Mouse (Mus musculus): ENCODE results near the gene Fcor. TPM values are rescaled to one million over a fixed set of nuclear protein-coding genes. Genes with fewer than 3 reads are reported as not detected.
A peak's percentile ranks its signal among the peaks of the same experiment; 100 is the strongest.

Gene Fcor
- polyA plus RNA-seq (2014; fragmentation: Nextera tagmentation; extraction: Ambion mirVana) = 7.9 and 11.3 TPM in 2 replicates

- peak within 1 kb of the TSS; percentile 9; the same call in 1 of the 2 replicates for H3K27ac ChIP-seq (ENCODE audit: low read depth, low read length)
- DNase-seq (ENCODE audit: low spot score) (peak; percentile 88), ATAC-seq (ENCODE audit: insufficient read depth, low FRiP score, low TSS enrichment) (peak; percentile 78)
- peak within 1 kb of the TSS; percentile 37 for H3K4me3 ChIP-seq (ENCODE audit: low read depth, low read length)
- H3K36me3 ChIP-seq (ENCODE audit: control insufficient read depth, insufficient read depth, low read length) = no peaks in the 10 kb centered on the region
- H3K9me3 ChIP-seq (ENCODE audit: control insufficient read depth, low read length) = no peaks in the 10 kb centered on the region
- H3K27me3 ChIP-seq (ENCODE audit: control insufficient read depth, insufficient read depth, low read length) = no peaks in the 10 kb centered on the region
- WGBS = under 1% methylated on average over 23 of the region's 23 CpGs
- H3K4me1 ChIP-seq (ENCODE audit: control insufficient read depth, insufficient read depth, low read length) = no peaks in the 10 kb centered on the region
- H3K4me2 ChIP-seq (ENCODE audit: low read depth) = peak within 1 kb of the TSS; percentile 52
- H3K9ac ChIP-seq (ENCODE audit: low read length) = peak within 1 kb of the TSS; percentile 32
Observed at GRCm38 (mm10) chr8:3671980-3672491, at the start of gene Fcor. TSS of gene Fcor (minus strand) at chr8:3672362.

DNA sequence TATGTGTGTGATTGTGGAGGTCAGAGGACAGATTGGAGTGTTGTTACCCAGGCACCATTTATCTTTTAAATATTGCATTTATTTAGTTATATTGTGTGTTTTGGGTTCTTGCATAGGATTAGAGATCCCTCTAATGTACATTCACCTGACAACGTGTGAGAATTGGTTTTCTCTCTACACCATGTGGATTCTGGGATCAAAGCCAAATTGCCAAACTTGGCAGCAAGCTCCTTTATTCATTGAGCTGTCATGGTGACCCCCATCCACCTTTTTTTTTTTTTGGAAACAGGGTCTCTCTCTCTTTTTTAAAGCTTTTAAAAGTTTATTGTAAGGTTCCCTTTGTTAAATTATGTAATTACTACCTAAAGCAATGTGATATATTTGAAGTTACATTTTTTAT is 48.9 kb upstream of the Fcor start:
- no peaks in the 10 kb centered on the region for H3K27me3 ChIP-seq (ENCODE audit: control insufficient read depth, insufficient read depth, low read length)
- 41% methylated on average over 1 of the region's 1 CpGs for WGBS
- no peaks in the 10 kb centered on the region for H3K4me1 ChIP-seq (ENCODE audit: control insufficient read depth, insufficient read depth, low read length)
- H3K36me3 ChIP-seq (ENCODE audit: control insufficient read depth, insufficient read depth, low read length) = no peaks in the 10 kb centered on the region
- no peaks in the 10 kb centered on the region for H3K9me3 ChIP-seq (ENCODE audit: control insufficient read depth, low read length)
- DNase-seq (ENCODE audit: low spot score) = no peak
- no peak for ATAC-seq (ENCODE audit: insufficient read depth, low FRiP score, low TSS enrichment)
- no peak overlapping the region for H3K9ac ChIP-seq (ENCODE audit: low read length)
- no peak overlapping the region for H3K4me2 ChIP-seq (ENCODE audit: low read depth)
- H3K4me3 ChIP-seq (ENCODE audit: low read depth, low read length) = no peak overlapping the region
- H3K27ac ChIP-seq (ENCODE audit: low read depth, low read length) = no peak overlapping the region

GRCm38 (mm10) chr8:3720551-3720950 is 48.4 kb upstream of the Fcor start, which contains the start of gene Clec4g:
TSS of gene Clec4g (minus strand) at chr8:3720651.
- ATAC-seq (ENCODE audit: insufficient read depth, low FRiP score, low TSS enrichment) = no peak
- no peak within 1 kb of the TSS for H3K4me2 ChIP-seq (ENCODE audit: low read depth)
- no peaks in the 10 kb centered on the region for H3K9me3 ChIP-seq (ENCODE audit: control insufficient read depth, low read length)
- no peaks in the 10 kb centered on the region for H3K36me3 ChIP-seq (ENCODE audit: control insufficient read depth, insufficient read depth, low read length)
- no peaks in the 10 kb centered on the region for H3K4me1 ChIP-seq (ENCODE audit: control insufficient read depth, insufficient read depth, low read length)
- no peak within 1 kb of the TSS for H3K9ac ChIP-seq (ENCODE audit: low read length)
- 78% methylated on average over 5 of the region's 5 CpGs for WGBS
- no peak within 1 kb of the TSS for H3K4me3 ChIP-seq (ENCODE audit: low read depth, low read length)
- H3K27ac ChIP-seq (ENCODE audit: low read depth, low read length) = no peak within 1 kb of the TSS
- no peaks in the 10 kb centered on the region for H3K27me3 ChIP-seq (ENCODE audit: control insufficient read depth, insufficient read depth, low read length)
- no peak for DNase-seq (ENCODE audit: low spot score)

- H3K4me1 ChIP-seq (ENCODE audit: control insufficient read depth, insufficient read depth, low read length) = no peaks in the 10 kb centered on the region
- no peak overlapping the region for H3K4me3 ChIP-seq (ENCODE audit: low read depth, low read length)
- no peaks in the 10 kb centered on the region for H3K9me3 ChIP-seq (ENCODE audit: control insufficient read depth, low read length)
- no peaks in the 10 kb centered on the region for H3K27me3 ChIP-seq (ENCODE audit: control insufficient read depth, insufficient read depth, low read length)
- DNase-seq (ENCODE audit: low spot score) (peak; percentile 67), ATAC-seq (ENCODE audit: insufficient read depth, low FRiP score, low TSS enrichment) (peak; percentile 61; the same call in 1 of the 2 replicates)
- no peak overlapping the region for H3K27ac ChIP-seq (ENCODE audit: low read depth, low read length)
- H3K9ac ChIP-seq (ENCODE audit: low read length) = no peak overlapping the region
- H3K4me2 ChIP-seq (ENCODE audit: low read depth) = no peak overlapping the region
- no peaks in the 10 kb centered on the region for H3K36me3 ChIP-seq (ENCODE audit: control insufficient read depth, insufficient read depth, low read length)
- WGBS = 16% methylated on average over 14 of the region's 14 CpGs
Observed at GRCm38 (mm10) chr8:3718559-3718958, 46.4 kb upstream of the Fcor start.

GRCm38 (mm10) chr8:3717321-3717954 is 45.3 kb upstream of the Fcor start:
- WGBS = 88% methylated on average over 12 of the region's 12 CpGs
- Histone ChIP-seq H3K9ac (ENCODE audit: low read length) (no peak overlapping the region), H3K4me2 (ENCODE audit: low read depth) (no peak overlapping the region), H3K27me3 (ENCODE audit: control insufficient read depth, insufficient read depth, low read length) (no peaks in the 10 kb centered on the region), H3K9me3 (ENCODE audit: control insufficient read depth, low read length) (no peaks in the 10 kb centered on the region), H3K4me1 (ENCODE audit: control insufficient read depth, insufficient read depth, low read length) (no peaks in the 10 kb centered on the region), H3K36me3 (ENCODE audit: control insufficient read depth, insufficient read depth, low read length) (no peaks in the 10 kb centered on the region), H3K4me3 (ENCODE audit: low read depth, low read length) (no peak overlapping the region), H3K27ac (ENCODE audit: low read depth, low read length) (no peak overlapping the region)
- DNase-seq (ENCODE audit: low spot score) (no peak), ATAC-seq (ENCODE audit: insufficient read depth, low FRiP score, low TSS enrichment) (no peak)

DNA sequence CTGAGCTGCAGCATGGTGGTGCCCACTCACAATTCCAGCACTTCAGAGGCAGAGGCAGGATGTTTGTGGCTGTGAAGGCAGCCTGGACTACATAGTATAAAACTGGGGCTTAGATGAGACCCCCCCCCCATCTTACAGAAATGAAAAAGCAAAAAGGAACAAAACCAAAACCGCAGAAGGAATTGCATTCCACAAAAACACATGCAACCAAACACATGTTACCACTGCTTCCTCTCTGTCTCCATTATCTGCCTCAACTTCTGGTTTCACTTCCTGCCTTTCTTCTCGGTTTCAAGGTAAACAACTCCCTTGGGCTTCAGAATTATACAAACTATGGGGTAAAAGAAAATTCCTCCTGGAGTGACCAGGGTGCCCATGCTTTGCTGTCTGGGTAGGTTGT is 39.5 kb upstream of the Fcor start:
- DNase-seq (ENCODE audit: low spot score) (no peak), ATAC-seq (ENCODE audit: insufficient read depth, low FRiP score, low TSS enrichment) (no peak)
- WGBS = 64% methylated on average over 2 of the region's 2 CpGs

GRCm38 (mm10) chr8:3710312-3710711 is 38.1 kb upstream of the Fcor start:
- Histone ChIP-seq H3K9ac (ENCODE audit: low read length) (no peak overlapping the region), H3K4me2 (ENCODE audit: low read depth) (no peak overlapping the region), H3K27me3 (ENCODE audit: control insufficient read depth, insufficient read depth, low read length) (no peaks in the 10 kb centered on the region), H3K9me3 (ENCODE audit: control insufficient read depth, low read length) (no peaks in the 10 kb centered on the region), H3K27ac (ENCODE audit: low read depth, low read length) (no peak overlapping the region), H3K36me3 (ENCODE audit: control insufficient read depth, insufficient read depth, low read length) (no peaks in the 10 kb centered on the region), H3K4me3 (ENCODE audit: low read depth, low read length) (no peak overlapping the region), H3K4me1 (ENCODE audit: control insufficient read depth, insufficient read depth, low read length) (no peaks in the 10 kb centered on the region)
- 81% methylated on average over 3 of the region's 3 CpGs for WGBS
- no peak for DNase-seq (ENCODE audit: low spot score)
- ATAC-seq (ENCODE audit: insufficient read depth, low FRiP score, low TSS enrichment) = no peak

More for the DNA sequence above, 39.5 kb upstream of the Fcor start:
- Histone ChIP-seq H3K36me3 (ENCODE audit: control insufficient read depth, insufficient read depth, low read length) (no peaks in the 10 kb centered on the region), H3K4me3 (ENCODE audit: low read depth, low read length) (no peak overlapping the region), H3K9ac (ENCODE audit: low read length) (no peak overlapping the region), H3K4me1 (ENCODE audit: control insufficient read depth, insufficient read depth, low read length) (no peaks in the 10 kb centered on the region), H3K27ac (ENCODE audit: low read depth, low read length) (no peak overlapping the region), H3K4me2 (ENCODE audit: low read depth) (no peak overlapping the region), H3K27me3 (ENCODE audit: control insufficient read depth, insufficient read depth, low read length) (no peaks in the 10 kb centered on the region), H3K9me3 (ENCODE audit: control insufficient read depth, low read length) (no peaks in the 10 kb centered on the region)

DNA sequence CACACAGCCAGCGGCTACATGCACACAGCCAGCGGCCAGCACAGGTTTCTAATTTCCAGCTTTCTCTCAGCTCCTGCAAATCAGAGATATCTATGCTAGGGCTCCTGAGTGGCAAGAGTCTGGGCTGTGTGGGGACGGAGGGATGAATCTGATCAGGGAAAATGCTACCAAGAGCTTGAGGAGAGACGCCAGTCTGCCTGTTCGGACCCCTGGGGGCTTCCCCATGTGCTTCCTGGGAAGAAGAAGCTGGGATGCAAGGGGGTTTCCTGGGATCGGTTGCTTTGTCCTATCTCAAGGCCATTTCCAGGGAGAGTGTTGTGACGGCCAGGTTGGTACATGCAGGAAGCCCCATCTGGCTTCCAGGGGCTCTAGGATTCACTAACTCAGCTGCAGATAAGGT is 35.4 kb upstream of the Fcor start:
- no peak overlapping the region for H3K4me2 ChIP-seq (ENCODE audit: low read depth)
- H3K9ac ChIP-seq (ENCODE audit: low read length) = no peak overlapping the region
- no peak overlapping the region for H3K27ac ChIP-seq (ENCODE audit: low read depth, low read length)
- H3K4me3 ChIP-seq (ENCODE audit: low read depth, low read length) = no peak overlapping the region
- ATAC-seq (ENCODE audit: insufficient read depth, low FRiP score, low TSS enrichment) = no peak
- no peaks in the 10 kb centered on the region for H3K4me1 ChIP-seq (ENCODE audit: control insufficient read depth, insufficient read depth, low read length)
- no peak for DNase-seq (ENCODE audit: low spot score)
- H3K27me3 ChIP-seq (ENCODE audit: control insufficient read depth, insufficient read depth, low read length) = no peaks in the 10 kb centered on the region
- H3K36me3 ChIP-seq (ENCODE audit: control insufficient read depth, insufficient read depth, low read length) = no peaks in the 10 kb centered on the region
- no peaks in the 10 kb centered on the region for H3K9me3 ChIP-seq (ENCODE audit: control insufficient read depth, low read length)
- 69% methylated on average over 7 of the region's 7 CpGs for WGBS

- Histone ChIP-seq H3K36me3 (ENCODE audit: control insufficient read depth, insufficient read depth, low read length) (no peaks in the 10 kb centered on the region), H3K4me1 (ENCODE audit: control insufficient read depth, insufficient read depth, low read length) (no peaks in the 10 kb centered on the region), H3K27me3 (ENCODE audit: control insufficient read depth, insufficient read depth, low read length) (no peaks in the 10 kb centered on the region), H3K9ac (ENCODE audit: low read length) (no peak overlapping the region), H3K4me3 (ENCODE audit: low read depth, low read length) (no peak overlapping the region), H3K9me3 (ENCODE audit: control insufficient read depth, low read length) (no peaks in the 10 kb centered on the region), H3K4me2 (ENCODE audit: low read depth) (no peak overlapping the region), H3K27ac (ENCODE audit: low read depth, low read length) (no peak overlapping the region)
- ATAC-seq (ENCODE audit: insufficient read depth, low FRiP score, low TSS enrichment) = no peak
- 72% methylated on average over 4 of the region's 4 CpGs for WGBS
- DNase-seq (ENCODE audit: low spot score) = no peak
Observed at GRCm38 (mm10) chr8:3705711-3706110, 33.5 kb upstream of the Fcor start.
